Mouse (Mus musculus) lung, postnatal 0 days (tissue): ENCODE results near the gene Card19.

Experiments
- CTCF ChIP-seq: IDR thresholded peaks from 2 replicates; pipeline ENCODE4 v1.5.1; 2016; ENCODE audit warnings: antibody characterized with exemption, mild to moderate bottlenecking
- EP300 ChIP-seq: IDR thresholded peaks from 2 replicates; pipeline ENCODE4 v1.6.1; 2016; ENCODE audit warnings: antibody characterized with exemption, mild to moderate bottlenecking, control low read depth

DNA sequence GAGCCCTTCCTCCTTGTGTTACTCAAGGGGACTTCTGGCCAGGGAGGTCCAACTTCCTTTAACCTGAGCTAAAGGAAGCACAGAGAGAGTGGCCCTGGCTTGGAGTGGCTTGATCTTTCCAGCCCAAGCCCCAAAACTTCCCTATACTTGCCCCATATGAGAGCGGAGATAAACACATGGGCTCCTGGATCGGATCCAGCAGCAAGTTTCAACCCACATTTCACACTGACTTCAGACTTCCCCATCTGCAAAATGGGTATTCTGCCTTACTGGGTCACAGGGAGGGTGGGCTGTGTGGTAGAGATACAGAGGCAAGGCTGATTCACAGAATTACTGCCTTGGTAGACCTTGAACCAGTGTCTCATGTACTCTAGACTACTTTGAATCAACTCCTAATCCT is 27.7 kb upstream of the Card19 start:
- TF ChIP-seq EP300 (no peak), CTCF (no peak)
